Mouse (Mus musculus) hindbrain, embryonic 15.5 days (tissue): ENCODE measurements at regions not wholly inside any gene's neighbourhood (a gene's known extent, or its start where the extent isn't known, plus 50 kb on each side); places are given as distances from the start of the nearest gene placed in this dataset.

Experiments used
- ATAC-seq: fragments of 200-750 bp; cut with Nextera tagmentation; 2 replicates; pipeline ENCODE4 v1.8.0; 2017; ENCODE audit warnings: low read depth, moderate number of reproducible peaks, moderate TSS enrichment; ENCODE audit not compliant: low FRiP score
- H3K27ac ChIP-seq: fragments of 300-500 bp; sonication (generic); replicated peaks from 2 replicates; pipeline ENCODE4 v1.5.1; 2015; ENCODE audit warnings: mild to moderate bottlenecking, inconsistent platforms
- H3K27me3 ChIP-seq: fragments of 300-500 bp; sonication (generic); 2 replicates; pipeline ENCODE4 v1.6.1; 2015; ENCODE audit warnings: control low read depth, inconsistent platforms
- H3K36me3 ChIP-seq: fragments of 300-500 bp; sonication (generic); 2 replicates; pipeline ENCODE4 v1.6.1; 2015; ENCODE audit warnings: control low read depth, inconsistent platforms
- H3K4me1 ChIP-seq: fragments of 300-500 bp; sonication (generic); replicated peaks from 2 replicates; pipeline ENCODE4 v1.6.1; 2015; ENCODE audit warnings: control low read depth, inconsistent platforms
- H3K4me2 ChIP-seq: fragments of 300-500 bp; sonication (generic); 2 replicates; pipeline ENCODE4 v1.6.1; 2015; ENCODE audit warnings: moderate library complexity, mild to moderate bottlenecking, inconsistent platforms
- H3K4me3 ChIP-seq: fragments of 300-500 bp; sonication (generic); 2 replicates; pipeline ENCODE4 v1.5.1; 2015; ENCODE audit warnings: mild to moderate bottlenecking, inconsistent platforms
- H3K9ac ChIP-seq: fragments of 300-500 bp; sonication (generic); 2 replicates; pipeline ENCODE4 v1.6.1; 2015; ENCODE audit warnings: inconsistent platforms
- H3K9me3 ChIP-seq: fragments of 300-500 bp; sonication (generic); 2 replicates; pipeline ENCODE4 v1.6.1; 2016; ENCODE audit warnings: control low read depth, inconsistent platforms
- WGBS: fragments of 180-500 bp; shearing (Covaris S2); methylation state at CpG from one replicate; pipeline ENCODE4 v1.1.7; 2015; 5-methylcytosine and 5-hydroxymethylcytosine counted together

GRCm38 (mm10) chr15:88214286-88214685 lies 385.8 kb upstream of the Zdhhc25 start:
- WGBS = 57% methylated on average over 4 of the region's 4 CpGs
- Histone ChIP-seq H3K27me3 (no peaks in the 10 kb centered on the region), H3K4me1 (no peaks in the 10 kb centered on the region), H3K4me3 (no peak overlapping the region), H3K27ac (no peak overlapping the region), H3K9ac (no peak overlapping the region), H3K36me3 (no peaks in the 10 kb centered on the region), H3K4me2 (no peak overlapping the region), H3K9me3 (no peaks in the 10 kb centered on the region)
- no peak for ATAC-seq

DNA sequence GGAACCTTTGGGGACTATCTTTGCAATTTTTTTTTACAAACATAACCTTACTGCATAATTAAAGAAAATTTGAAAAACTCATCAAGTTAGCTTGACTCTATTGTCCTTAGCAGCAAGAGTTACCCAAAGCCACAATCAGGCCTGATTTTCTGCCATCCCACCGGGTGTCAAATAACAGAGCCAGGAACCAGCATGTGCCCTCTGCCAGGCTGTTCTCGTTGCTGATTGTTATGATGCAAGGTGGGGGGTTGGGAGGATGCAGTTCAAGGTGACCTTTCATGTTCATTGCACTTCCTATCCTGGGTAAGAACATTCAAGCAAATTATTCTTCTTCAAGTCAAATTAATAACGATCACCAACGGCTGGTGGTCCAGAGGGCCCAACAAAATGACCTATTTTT lies 370.6 kb upstream of the Zdhhc25 start:
- Histone ChIP-seq H3K9me3 (no peaks in the 10 kb centered on the region), H3K27ac (no peak overlapping the region), H3K36me3 (no peaks in the 10 kb centered on the region), H3K4me3 (no peak overlapping the region), H3K9ac (no peak overlapping the region), H3K4me1 (no peaks in the 10 kb centered on the region), H3K27me3 (no peaks in the 10 kb centered on the region), H3K4me2 (no peak overlapping the region)
- WGBS = 49% methylated on average over 4 of the region's 4 CpGs
- ATAC-seq = no peak

DNA sequence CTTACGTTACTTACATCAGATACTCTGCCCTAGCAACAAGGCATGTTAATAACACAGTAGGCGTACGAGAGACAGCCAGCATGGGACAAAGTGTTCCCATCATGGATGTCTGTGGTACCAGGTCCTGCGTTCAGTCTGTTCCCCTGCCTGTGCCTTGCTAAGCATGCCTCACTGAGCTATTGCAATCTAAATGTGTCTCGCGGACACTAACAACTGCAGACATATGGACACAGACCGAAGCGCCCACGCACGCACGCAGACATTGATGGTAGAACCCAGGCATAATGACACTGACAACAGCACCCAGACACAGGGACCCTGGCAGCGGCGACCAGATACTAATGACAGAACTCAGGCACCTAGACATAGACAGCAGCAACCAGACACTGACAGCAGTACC lies 355.5 kb upstream of the Zdhhc25 start:
- Histone ChIP-seq H3K4me1 (peaks cover 16% of the 10 kb centered on the region), H3K9ac (no peak overlapping the region), H3K4me2 (no peak overlapping the region), H3K9me3 (no peaks in the 10 kb centered on the region), H3K27ac (no peak overlapping the region), H3K27me3 (peaks cover 4% of the 10 kb centered on the region; the same call in 1 of the 2 replicates), H3K36me3 (no peaks in the 10 kb centered on the region), H3K4me3 (no peak overlapping the region)
- WGBS = 78% methylated on average over 13 of the region's 13 CpGs
- no peak for ATAC-seq

- H3K9me3 ChIP-seq = no peaks in the 10 kb centered on the region
- H3K4me2 ChIP-seq = no peak overlapping the region
- WGBS = 41% methylated on average over 22 of the region's 22 CpGs
- no peaks in the 10 kb centered on the region for H3K36me3 ChIP-seq
- H3K4me1 ChIP-seq = peaks cover 16% of the 10 kb centered on the region
- peaks cover 4% of the 10 kb centered on the region; the same call in 1 of the 2 replicates for H3K27me3 ChIP-seq
- H3K27ac ChIP-seq = no peak overlapping the region
- H3K4me3 ChIP-seq = no peak overlapping the region
- ATAC-seq = no peak; the same call in 1 of the 2 replicates
- no peak overlapping the region for H3K9ac ChIP-seq
Measured at GRCm38 (mm10) chr15:88245496-88246246, 354.4 kb upstream of the Zdhhc25 start.

DNA sequence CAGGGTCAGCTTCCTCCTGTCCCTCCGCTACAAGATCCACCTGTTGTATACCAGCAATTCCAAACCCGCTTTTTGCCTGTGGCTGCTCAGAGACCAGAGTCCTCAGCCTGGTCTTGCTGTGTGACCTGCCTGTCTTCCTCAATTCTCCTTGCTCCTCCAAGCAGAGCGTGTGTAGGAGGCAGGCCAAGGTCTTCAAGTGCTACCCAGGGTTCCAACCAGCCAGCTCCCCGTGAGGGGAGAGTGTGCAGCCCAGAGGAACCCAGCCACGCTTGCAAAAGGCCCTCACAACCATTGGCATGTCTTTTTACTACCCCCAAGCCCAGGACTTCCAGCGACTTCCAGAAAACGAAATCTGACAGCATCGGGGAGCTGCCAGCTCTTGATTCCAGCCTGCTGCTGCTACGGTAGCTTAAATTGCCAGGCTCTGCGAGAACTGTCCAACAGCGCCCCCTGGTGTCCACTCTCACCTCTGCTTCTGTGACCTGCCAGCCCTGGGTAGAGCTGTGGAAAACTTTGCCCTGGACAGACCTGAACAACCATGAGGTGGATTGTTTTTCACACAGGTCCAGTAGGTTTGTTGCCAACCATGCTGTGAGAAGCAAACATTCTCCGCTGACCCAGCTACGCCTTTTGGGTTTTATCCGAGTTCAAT lies 352.0 kb upstream of the Zdhhc25 start:
- Histone ChIP-seq H3K9ac (no peak overlapping the region), H3K4me2 (no peak overlapping the region), H3K9me3 (no peaks in the 10 kb centered on the region), H3K4me3 (no peak overlapping the region), H3K27me3 (peaks cover 4% of the 10 kb centered on the region; the same call in 1 of the 2 replicates), H3K36me3 (no peaks in the 10 kb centered on the region), H3K27ac (no peak overlapping the region), H3K4me1 (peaks cover 16% of the 10 kb centered on the region)
- WGBS = 27% methylated on average over 14 of the region's 14 CpGs
- ATAC-seq = peak; percentile 66

DNA sequence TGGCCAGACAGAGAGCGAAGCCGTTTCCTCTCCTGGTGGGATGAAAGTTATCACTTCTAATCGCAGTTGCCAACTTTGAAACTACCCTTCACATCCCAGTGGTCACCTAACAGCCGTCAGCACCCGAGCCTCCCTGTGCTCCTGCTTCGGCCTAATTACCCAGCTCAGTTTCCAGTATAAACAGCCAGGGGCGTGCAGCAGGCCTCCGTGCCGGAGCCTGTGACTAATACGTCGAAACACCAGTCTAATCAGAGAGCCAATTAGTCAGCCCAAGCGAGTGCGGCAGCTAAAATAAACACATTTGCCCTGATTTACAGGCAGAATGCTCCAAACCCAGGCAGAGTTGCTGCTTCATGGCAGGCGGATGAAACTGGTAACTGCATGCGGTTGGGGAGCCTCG lies 312.1 kb upstream of the Zdhhc25 start:
- Histone ChIP-seq H3K4me2 (no peak overlapping the region), H3K27ac (no peak overlapping the region), H3K27me3 (peaks cover 7% of the 10 kb centered on the region; the same call in 1 of the 2 replicates), H3K9me3 (no peaks in the 10 kb centered on the region), H3K9ac (no peak overlapping the region), H3K36me3 (no peaks in the 10 kb centered on the region), H3K4me1 (peaks cover 8% of the 10 kb centered on the region), H3K4me3 (no peak overlapping the region)
- whole genome bisulfite sequencing = 52% methylated on average over 16 of the region's 16 CpGs
- ATAC-seq = no peak

GRCm38 (mm10) chr15:88288696-88289095 lies 311.4 kb upstream of the Zdhhc25 start:
- H3K9ac ChIP-seq = no peak overlapping the region
- H3K4me3 ChIP-seq = no peak overlapping the region
- H3K9me3 ChIP-seq = no peaks in the 10 kb centered on the region
- H3K4me2 ChIP-seq = no peak overlapping the region
- H3K36me3 ChIP-seq = no peaks in the 10 kb centered on the region
- 69% methylated on average over 3 of the region's 3 CpGs for WGBS
- H3K27ac ChIP-seq = no peak overlapping the region
- no peak for ATAC-seq
- peaks cover 7% of the 10 kb centered on the region; the same call in 1 of the 2 replicates for H3K27me3 ChIP-seq
- H3K4me1 ChIP-seq = peaks cover 8% of the 10 kb centered on the region

- WGBS = 12% methylated on average over 20 of the region's 20 CpGs
- ATAC-seq = 0 out of 2 replicates have a peak, but pooled peaks have one; percentile 34
- 0 out of 2 replicates have a peak overlapping the region, but pooled peaks have one; percentile 1 for H3K4me3 ChIP-seq
Measured at GRCm38 (mm10) chr15:88290740-88291363, 309.2 kb upstream of the Zdhhc25 start.

GRCm38 (mm10) chr15:88299061-88299460 lies 301.0 kb upstream of the Zdhhc25 start:
- H3K36me3 ChIP-seq = no peaks in the 10 kb centered on the region
- no peak overlapping the region for H3K4me2 ChIP-seq
- H3K27me3 ChIP-seq = no peaks in the 10 kb centered on the region
- H3K4me1 ChIP-seq = peaks cover 16% of the 10 kb centered on the region
- 55% methylated on average over 6 of the region's 6 CpGs for WGBS
- H3K9me3 ChIP-seq = no peaks in the 10 kb centered on the region
- no peak for ATAC-seq
- H3K27ac ChIP-seq = no peak overlapping the region
- no peak overlapping the region for H3K4me3 ChIP-seq
- H3K9ac ChIP-seq = no peak overlapping the region

More at GRCm38 (mm10) chr15:88290740-88291363, 309.2 kb upstream of the Zdhhc25 start:
- Histone ChIP-seq H3K36me3 (no peaks in the 10 kb centered on the region), H3K27ac (no peak overlapping the region), H3K4me2 (peak overlapping the region; percentile 44), H3K27me3 (peaks cover 7% of the 10 kb centered on the region; the same call in 1 of the 2 replicates), H3K9ac (no peak overlapping the region; the same call in 1 of the 2 replicates), H3K4me1 (peaks cover 8% of the 10 kb centered on the region), H3K9me3 (no peaks in the 10 kb centered on the region)

GRCm38 (mm10) chr15:88311158-88311557 lies 288.9 kb upstream of the Zdhhc25 start:
- no peak overlapping the region for H3K4me2 ChIP-seq
- H3K27ac ChIP-seq = no peak overlapping the region
- H3K4me3 ChIP-seq = no peak overlapping the region
- H3K27me3 ChIP-seq = no peaks in the 10 kb centered on the region
- WGBS = 26% methylated on average over 8 of the region's 8 CpGs
- H3K9me3 ChIP-seq = no peaks in the 10 kb centered on the region
- ATAC-seq = no peak
- H3K36me3 ChIP-seq = no peaks in the 10 kb centered on the region
- H3K4me1 ChIP-seq = peaks cover 19% of the 10 kb centered on the region
- H3K9ac ChIP-seq = no peak overlapping the region

GRCm38 (mm10) chr15:88314810-88315459 lies 285.2 kb upstream of the Zdhhc25 start:
- Histone ChIP-seq H3K4me1 (peaks cover 19% of the 10 kb centered on the region), H3K9me3 (no peaks in the 10 kb centered on the region), H3K4me2 (0 out of 2 replicates have a peak overlapping the region, but pooled peaks have one; percentile 2), H3K4me3 (no peak overlapping the region), H3K36me3 (no peaks in the 10 kb centered on the region), H3K27ac (no peak overlapping the region; the same call in 1 of the 2 replicates), H3K9ac (no peak overlapping the region), H3K27me3 (no peaks in the 10 kb centered on the region)
- WGBS = 15% methylated on average over 12 of the region's 12 CpGs
- ATAC-seq = peak; percentile 80
